Mouse (Mus musculus): ENCODE data around the gene Dysf.

DNA sequence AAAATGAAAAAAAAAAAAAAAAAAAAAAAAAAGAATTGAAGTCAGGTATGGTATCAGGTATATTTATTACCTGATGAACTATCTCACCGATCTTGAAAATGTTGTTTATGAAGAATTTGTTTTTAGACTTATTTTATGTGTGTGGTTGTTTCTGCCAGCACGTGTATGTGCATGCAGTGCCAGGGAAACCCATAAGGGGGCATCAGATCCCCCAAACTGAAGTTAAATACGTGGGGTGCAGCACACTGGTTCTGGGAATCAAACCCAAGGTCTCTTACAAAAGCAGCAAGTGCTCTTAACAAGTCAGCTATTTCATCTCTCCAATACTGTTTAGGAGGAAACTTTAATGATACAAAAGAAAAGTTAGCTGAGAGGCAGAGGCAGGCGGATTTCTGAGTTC, 4.1 kb upstream of the Dysf start:
- TF ChIP-seq POLR2A (IDR thresholded peaks at IDR 0.05; ENCODE audit: low read depth, low read length), result no peak
- TF ChIP-seq CTCF (IDR thresholded peaks at IDR 0.05; ENCODE audit: extremely low read depth, insufficient read depth, insufficient read length, insufficient replicate concordance), result no peak
